Mouse (Mus musculus) C2C12 (cell line): ENCODE data around the gene Tspan9.

Experiments used
- CEBPB ChIP-seq: IDR thresholded peaks from one replicate; pipeline ENCODE4 v1.6.1; 2011; ENCODE audit warnings: low read depth, mild to moderate bottlenecking, control low read depth, moderate library complexity
- CTCF ChIP-seq: IDR thresholded peaks from one replicate; pipeline ENCODE4 v1.5.1; 2011; ENCODE audit not compliant: control insufficient read depth, insufficient read depth, insufficient read length
- FOSL1 ChIP-seq: IDR thresholded peaks from one replicate; pipeline ENCODE4 v1.8.0; 2011; ENCODE audit warnings: mild to moderate bottlenecking, low read length; ENCODE audit not compliant: poor library complexity, insufficient read depth, severe bottlenecking
- MAX ChIP-seq: IDR thresholded peaks from one replicate; pipeline ENCODE4 v1.6.1; 2011; ENCODE audit warnings: mild to moderate bottlenecking, control low read depth
- USF1 ChIP-seq: IDR thresholded peaks from one replicate; pipeline ENCODE4 v1.6.1; 2011; ENCODE audit warnings: low read depth, mild to moderate bottlenecking, control low read depth, moderate library complexity

DNA sequence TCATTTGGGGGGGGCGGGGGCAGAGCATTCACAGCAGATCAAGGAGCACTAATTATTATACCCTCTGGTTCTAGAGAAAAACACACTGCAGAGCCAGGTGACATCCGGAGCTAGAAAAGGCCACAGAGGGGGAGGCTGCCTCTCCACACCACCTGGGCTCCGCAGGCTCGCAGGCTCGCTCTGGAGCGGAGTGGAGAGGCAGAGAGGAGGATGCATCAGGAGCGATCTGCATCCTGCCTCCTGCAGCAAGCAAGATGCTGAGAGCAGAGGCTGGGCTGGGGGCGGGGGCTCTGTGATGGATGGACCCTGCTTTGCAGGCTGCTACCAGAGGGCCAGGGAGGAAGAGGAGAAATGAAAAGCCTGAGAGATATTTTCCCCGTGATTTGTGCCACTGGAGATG lies 84.8 kb downstream of the Tspan9 start:
- TF ChIP-seq CTCF = no peak
- no peak for TF ChIP-seq USF1
- no peak for TF ChIP-seq CEBPB
- TF ChIP-seq FOSL1 = no peak
- TF ChIP-seq MAX = no peak
